Mouse (Mus musculus) left cerebral cortex, postnatal 14 days (tissue): ENCODE measurements at regions not wholly inside any gene's neighbourhood (a gene's known extent, or its start where the extent isn't known, plus 50 kb on each side); places are given as distances from the start of the nearest gene placed in this dataset.
"Not testable (repeated sequence)": the region's sequence is repeated elsewhere in the genome, so short reads cannot be mapped to it uniquely, and the experiment has no call there.

Source experiments
- DNase-seq, 2 experiments: peaks; one replicate each; pipeline ENCODE4 v3.0.0; 2021 to 2022; ENCODE audit warnings: low spot score in 2 of 2, mixed read lengths in 1 of 2
- intact Hi-C: fragments of 180-260 bp; cut with DNase I; formaldehyde crosslinking; loops from one replicate; pipeline ENCODE4 v1.15.1; 2025

DNA sequence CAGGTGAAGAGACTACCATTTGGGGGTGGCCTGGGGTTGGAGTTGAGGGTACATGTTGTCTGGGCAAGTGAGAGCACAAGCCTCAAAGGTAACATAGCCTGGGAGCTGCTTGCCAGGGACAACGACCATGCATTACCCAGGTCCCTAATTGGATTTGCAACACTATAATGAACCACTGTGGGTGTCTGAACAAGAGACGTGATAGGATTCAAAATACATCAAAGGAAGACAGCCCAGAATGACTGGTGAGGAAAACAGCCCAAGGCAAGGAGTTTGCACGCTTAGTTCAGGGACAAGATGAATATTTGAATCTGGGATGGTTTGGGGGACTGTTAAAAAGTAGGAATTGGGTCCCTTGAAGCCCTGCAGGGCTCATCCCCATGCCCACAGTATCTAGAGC lies 173.0 kb upstream of the Kit start:
- intact Hi-C loops = no loop called here
- DNase-seq = no peak

DNA sequence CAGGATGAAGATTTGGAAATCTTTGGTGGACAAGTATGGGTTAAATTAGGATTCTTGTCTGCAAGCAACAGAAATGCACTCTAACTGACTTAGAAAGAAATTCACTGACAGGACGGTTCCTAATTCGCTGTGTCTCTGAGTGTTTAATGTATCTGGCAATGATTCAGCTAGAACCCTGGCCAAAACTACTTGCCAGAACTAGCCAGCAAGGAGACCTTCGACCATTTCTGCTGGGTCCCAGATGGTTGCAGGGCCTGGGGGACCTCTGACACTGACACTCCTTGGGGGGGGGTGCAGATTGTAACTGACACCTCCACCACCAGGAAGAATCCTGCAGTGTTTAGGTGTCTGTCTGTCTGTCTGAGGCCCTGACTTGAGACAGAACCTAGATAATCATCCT lies 172.1 kb upstream of the Kit start:
- intact Hi-C loops = no loop called here

DNA sequence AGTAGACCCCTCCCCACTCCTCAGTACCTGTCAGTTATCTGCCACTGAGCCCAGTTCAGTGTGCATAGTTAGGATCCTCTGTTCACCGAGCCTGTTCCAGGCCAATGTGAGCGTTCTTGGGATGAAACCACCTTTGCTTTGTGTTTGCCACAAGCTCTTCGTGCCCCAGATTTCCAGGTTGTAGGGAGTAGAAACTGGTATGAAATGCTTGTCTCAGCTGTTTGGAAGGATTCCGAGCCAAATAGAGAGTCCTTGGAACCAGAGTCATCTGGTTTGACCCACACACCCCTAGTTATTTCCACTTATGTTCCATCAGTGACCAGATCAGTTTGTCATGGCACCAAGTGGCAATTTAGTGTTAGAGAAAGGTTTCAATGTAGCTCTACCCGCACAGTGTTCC lies 171.2 kb upstream of the Kit start:
- DNase-seq = no peak
- intact Hi-C loops = no loop called here

More for the DNA sequence above, 172.1 kb upstream of the Kit start:
- no peak for DNase-seq

DNA sequence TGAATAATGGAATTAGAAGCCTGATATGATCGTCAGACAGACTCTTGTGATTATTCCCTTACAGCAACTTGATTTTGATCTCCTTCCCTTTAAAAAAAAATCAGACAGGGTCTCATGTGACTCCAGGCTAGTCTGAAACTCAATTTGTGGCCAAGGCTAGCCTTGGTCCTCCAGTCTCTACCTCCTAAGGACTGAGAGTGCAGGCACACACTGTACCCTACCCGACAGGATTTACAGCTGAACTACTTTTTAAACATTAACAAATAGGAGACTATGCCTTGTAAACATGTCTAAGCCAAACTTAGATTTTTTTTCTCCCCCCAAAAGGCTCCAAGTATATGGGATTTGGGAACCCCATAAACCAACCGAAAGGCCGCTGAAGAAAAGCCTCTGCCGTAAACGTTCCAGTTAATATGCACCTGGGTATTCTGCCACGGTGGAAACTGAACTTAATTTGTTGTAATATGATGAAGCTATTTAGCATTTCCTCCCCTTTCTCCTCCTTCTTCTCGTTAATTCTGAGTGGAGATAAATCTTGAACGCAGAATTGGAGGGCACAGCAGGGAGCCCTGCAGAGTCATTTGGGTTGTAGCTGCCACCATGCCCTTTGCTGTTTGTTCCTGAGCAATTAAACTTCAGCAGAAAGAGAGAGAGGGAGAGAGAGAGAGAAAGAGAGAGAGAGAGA lies 170.0 kb upstream of the Kit start:
- intact Hi-C loops = no loop called here
- DNase-seq = no peak

DNA sequence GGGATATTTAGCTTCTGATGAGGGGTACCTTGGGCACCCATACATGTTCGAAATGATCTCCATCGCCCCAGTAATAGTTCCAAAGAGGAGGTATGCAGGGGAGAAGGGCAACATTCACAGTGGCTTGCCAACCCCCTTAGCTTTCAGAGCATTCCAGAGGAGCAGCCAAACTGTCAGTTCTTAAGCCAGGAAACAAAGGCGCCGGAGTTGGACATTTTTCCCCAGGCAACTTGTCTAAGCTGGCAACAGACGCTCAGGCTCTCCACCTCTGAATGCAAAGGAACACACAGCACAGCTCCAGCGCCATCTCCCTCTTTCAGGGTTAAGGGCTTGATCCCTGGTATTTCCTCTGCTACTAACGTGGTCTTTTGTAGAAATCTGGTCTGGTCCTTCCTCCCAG lies 169.2 kb upstream of the Kit start:
- DNase-seq = no peak
- intact Hi-C loops = no loop called here

DNA sequence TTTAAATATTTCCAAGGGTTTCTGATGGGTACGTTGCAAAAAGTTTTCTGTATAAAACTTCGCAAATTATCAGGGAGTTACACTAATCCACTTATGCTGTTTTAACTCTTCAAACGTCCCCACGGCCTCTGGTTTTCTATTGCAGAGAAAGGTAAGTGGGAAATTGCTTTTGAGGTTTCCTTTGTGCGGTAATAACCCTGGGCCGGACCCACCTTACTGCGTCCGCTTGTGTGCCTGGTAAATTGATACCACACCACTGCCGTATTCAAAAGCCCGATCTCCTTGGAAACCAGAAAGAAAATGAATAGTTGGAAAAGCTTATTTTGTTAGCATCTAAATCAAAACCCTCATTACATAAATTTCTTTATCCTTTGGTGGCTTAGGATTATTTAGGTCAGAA lies 167.0 kb upstream of the Kit start:
- intact Hi-C loops = no loop called here
- DNase-seq = no peak

DNA sequence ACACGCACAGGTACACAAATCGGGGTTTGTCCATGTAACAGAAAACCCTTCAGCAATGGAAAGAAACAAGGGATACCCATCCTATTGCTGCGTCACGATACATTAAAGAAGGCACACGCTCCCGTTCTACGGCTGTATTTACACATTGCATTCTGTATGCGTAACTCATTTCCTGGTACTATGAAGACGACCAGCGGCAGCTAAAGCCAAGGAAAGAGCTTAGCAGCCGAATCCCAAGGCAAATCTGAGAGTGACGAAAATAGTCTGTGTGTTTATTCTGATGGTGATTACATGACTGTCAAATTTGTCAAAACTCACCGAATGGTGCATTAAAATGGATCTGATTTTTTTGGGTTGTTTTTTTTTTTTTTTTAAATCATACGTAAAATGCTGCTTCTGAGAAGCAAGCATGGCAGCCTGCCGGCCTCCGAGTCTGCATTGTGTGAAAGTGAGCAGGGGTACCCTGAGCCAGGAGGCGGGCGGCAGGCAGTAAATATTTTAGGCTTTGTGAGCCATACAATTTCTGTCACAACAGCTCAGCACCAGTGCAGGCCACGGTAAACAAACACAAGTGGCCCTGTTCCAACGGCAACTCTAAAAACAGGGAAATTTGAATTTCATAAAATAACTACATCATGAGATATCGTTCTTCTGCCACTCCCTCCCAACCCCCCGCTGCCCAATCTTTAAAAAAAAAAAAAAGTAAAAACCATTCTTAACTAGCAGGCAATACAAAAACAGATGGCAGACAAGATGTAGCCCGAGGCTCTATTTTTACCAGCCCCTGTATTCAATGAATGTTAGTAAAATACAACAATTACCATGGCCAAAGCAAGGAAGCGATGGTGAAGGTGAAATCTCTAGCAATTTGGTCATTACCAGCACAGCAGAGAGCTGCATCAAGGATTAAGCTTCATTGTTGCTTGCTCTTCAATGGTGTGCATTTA lies 164.2 kb upstream of the Kit start:
- DNase-seq = peak; percentile 12 to 25
- intact Hi-C loops = no loop called here

DNA sequence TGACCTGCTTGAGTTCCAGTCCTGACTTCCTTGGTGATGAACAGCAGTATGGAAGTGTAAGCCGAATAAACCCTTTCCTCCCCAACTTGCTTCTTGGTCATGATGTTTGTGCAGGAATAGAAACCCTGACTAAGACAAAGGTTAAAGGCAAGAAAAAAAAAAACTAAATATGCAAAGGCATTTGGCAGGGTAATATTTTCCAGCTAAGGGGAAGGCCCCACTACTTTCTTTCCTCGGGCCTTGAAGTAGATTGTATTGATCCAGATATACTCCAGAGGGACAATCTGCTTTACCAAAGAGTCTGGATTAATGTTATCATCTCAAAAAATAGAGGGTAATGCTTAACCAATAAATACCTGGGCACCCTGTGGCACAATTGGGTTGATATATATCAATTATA lies 155.4 kb upstream of the Kit start:
- DNase-seq, intact Hi-C loops: not testable (repeated sequence)

DNA sequence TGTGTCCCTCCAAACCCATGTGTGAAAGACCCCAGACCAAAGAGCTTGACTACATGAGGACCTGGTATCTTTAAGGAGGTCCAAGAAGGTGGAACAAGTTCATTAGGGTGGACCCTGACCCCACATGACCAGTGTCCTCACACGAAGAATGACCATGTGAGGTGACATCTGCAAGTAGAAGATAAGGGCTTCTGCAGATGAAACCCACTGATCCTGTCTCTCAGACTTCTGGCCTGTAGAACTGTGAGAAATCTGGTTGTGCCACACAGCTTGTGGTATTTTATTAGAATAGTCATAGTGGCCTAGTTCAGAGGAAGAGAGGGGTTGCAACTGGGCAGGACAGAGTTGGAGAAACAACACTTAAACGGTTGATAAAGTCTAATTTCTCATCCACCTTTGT lies 141.8 kb upstream of the Kit start:
- no peak for DNase-seq
- intact Hi-C loops = no loop called here

DNA sequence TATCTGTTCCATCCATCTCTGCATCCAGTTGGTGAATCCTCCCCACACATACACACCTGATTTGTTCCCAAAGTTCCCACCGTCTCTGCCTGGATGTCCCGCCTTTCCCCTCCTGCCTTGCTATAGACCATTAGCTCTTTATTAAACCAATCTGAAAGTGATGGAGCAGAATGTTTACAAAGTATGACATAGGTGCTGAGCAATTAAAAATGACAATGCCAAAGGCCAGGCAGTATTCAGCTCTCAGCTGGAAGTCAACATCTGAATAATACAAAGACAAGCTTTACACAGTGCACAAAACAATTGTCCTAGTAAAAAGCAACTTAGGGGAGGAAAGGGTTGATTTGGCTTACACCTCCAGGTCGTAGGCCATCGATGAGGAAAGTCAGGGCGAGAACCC lies 136.8 kb upstream of the Kit start:
- intact Hi-C loops = no loop called here
- no peak for DNase-seq

DNA sequence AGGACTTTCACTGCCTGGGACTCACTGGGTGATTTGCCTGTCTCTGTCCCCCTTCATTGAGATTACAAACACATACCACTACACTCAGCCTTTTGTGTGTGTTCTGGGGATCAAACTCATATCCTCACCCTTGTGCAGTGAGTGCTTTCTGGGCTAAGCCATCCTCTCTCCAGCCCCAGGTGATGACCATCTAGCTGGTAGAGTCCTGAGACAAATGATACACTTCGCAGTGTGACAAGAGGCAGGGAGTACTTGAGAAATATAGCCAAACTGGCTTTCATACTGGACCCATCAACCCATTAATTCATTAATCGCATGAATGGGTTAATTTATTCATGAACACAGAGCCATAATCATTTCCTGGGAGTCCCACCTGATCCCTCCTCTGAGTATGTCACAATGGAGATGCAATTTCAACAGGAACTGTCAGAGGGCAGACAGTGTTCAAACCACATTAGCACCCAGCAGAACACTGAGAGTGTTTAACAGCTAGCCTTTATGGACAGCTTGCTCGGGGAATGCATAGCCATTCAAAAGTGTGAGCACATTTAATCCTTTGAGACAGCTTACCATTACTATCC lies 130.6 kb upstream of the Kit start:
- DNase-seq = no peak
- intact Hi-C loops = no loop called here

DNA sequence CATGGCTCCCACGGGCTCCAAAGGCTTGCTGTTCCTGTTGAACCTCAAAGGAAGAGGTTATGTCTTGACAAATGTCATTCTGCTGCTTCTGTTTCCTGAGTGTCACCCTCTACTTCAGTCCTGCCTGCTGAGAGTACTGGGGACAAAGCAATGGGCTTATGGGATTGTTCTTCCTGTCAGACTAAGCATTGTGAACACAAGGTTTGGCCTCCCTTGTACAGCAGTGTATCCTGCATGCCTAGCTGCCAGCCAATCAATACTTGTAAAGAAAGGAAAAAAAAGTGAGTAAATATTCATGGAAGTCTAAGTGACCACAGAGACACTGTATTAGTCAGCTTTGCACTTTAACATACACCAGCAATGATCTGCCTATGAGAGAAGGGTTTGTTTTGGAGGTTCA lies 128.3 kb upstream of the Kit start:
- intact Hi-C loops = no loop called here
- no peak for DNase-seq

DNA sequence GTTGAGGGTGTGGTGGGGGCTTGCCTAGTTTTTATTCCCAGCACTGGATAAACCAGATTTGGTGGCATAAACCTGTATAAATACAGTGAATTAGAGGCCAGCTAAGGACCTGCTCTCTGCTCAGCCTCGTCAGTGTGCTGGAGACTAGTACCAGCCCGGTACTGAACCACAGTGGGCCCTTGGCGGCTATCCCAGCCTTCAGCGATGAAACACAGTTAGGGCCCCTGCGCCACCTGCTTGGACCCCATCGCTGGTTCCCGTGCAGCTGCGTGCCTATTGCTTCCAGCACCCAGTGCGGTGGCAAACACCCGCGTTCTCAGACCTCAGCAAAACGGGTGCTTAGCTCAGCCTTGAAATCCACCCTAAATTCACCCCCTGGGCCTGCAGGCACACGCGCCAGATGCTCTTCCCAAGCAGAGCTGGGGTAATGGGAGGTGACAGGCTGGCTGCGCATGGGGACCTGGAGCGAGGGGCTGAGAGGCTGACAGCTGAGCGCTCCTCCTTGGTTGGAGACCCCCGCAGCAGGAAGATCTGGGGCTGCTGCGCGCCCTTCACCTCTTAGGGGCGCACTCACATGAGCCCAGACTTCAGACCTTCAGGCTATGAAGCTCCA lies 124.7 kb upstream of the Kit start:
- DNase-seq = no peak
- intact Hi-C loops = no loop called here

DNA sequence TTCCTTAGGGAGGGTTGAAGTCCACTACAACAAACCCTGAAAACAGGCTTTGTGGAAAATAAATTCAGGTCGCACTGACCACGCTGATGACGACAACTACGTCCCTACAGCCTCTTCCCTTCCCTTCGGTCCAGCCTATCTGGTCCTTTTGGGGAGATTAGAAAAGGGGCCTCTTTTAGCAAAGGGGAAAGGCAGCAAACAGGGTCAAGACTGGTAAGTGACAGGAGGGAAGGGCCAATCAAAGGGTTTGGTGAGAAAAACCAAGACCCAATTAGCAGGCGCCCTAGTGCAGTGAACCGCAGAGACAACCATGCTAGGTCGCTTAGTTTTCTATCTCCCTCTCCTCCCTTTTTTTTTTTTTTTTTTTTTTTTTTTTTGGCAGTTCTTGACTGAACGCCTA lies 124.2 kb upstream of the Kit start:
- intact Hi-C loops = no loop called here
- no peak for DNase-seq

DNA sequence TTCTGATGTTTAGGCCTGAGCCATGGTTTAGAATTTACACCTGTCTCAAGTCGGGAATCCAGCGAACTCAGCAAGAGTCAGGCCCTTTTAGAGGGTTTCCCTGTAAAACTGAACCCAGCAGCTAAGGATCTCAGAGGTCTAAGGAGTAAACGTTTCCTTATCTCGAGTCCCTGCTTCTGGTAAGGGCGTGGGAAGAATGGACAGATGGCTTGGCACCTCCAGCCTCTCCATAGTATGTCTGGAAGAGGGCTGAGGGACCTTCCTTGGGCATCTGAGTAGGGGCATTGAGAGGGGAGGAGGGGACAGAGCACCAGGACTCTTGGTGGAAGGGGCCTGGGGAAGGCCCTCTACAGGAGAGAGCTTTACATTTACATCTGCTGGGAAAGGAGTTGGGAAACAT lies 123.6 kb upstream of the Kit start:
- intact Hi-C loops = no loop called here
- no peak for DNase-seq

DNA sequence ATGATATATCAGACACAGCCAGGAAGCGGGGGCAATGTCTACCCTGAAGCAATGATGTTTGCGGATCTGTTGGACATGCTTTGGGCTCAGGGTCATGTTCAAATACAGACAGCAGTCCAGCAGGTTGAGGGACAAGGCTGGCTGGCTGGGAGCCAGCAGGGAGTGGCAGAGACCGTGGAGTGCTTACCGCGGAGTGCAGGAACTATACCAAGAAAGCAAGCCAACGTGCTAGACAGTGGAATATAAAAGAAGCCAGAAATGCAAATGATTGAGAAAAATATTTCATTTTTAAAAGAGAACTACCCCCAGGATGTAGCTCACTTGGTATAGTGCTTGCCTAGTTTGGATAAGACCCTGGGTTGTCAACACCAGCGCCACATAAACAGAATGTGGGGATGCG lies 123.0 kb upstream of the Kit start:
- intact Hi-C loops = no loop called here
- DNase-seq = no peak

DNA sequence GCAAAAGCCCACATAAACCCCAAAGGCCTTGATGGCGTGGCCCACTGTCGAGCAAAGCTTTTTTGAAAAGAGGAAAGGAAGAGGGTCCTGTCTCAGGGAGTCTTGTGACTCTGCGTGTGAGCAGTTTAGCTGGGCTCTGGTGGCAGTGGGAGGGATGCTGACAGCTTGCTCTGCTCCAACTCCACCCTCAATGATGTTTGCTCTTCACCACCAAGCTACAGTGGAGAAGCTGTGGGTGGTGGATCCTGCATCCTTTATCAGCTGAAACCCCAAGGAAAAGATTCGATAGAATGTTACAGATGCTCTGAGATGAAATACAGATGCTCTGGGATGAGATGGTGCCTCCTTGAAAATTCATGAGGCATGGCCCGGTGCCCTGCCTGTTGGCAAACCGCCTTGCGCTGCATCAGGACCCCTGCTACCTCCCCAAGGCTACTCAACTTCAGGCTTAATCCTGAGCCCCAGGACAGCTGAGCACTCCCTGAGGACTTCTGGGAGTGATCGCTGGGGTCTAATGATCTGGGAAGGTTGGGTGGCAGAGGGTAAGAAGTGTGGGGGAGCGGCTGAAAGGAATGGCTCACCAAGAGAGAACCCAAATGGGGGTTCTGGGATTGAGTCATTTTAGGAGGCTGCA lies 120.8 kb upstream of the Kit start:
- intact Hi-C loops = no loop called here
- no peak for DNase-seq

DNA sequence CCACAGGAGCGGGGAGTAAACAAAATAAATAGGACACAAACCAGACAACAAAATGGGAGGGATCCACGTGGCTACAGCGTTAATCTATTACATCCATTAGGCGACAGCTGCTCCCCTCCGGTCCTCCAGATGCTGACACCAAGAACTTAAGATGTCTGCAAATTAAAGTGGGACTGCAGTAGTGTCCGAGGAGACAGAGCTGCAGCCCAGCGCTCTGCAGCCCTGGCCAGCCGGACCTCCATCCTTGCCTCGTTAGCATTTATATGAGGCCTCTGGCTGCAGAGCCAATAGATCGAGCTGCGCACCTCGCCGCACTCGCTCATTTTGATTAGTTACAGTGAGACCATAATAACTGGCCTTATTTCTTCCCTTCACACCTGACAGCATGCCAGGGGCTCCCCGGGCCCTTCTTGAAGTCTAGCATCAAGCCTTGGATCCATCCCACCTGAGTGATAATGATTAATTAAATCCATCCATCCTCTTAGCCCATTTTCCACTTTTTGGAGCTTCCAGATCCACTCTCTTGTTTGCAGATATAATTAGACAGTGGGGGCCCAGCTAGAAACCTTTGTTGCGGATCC lies 119.7 kb upstream of the Kit start:
- no peak for DNase-seq
- intact Hi-C loops = no loop called here

DNA sequence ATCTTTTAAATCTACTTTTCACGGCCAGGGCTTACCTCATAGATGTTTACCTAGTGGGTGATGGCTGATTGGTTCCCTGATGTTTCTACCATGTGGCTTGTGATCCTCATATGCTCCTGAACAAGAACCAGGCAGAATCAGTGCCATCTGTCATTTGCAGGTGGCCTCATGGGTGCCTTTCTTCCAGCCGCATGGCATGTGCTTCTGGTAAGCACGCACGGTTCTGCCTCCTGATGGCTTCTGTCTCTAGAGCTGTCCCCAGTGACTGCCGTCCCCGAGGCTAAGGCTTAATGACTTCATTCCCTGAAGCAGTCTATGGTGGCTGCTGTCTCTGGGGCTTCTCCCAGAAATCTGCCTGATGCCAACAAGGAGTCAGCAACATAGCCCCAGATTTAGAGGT lies 117.3 kb upstream of the Kit start:
- no peak for DNase-seq
- intact Hi-C loops = no loop called here

DNA sequence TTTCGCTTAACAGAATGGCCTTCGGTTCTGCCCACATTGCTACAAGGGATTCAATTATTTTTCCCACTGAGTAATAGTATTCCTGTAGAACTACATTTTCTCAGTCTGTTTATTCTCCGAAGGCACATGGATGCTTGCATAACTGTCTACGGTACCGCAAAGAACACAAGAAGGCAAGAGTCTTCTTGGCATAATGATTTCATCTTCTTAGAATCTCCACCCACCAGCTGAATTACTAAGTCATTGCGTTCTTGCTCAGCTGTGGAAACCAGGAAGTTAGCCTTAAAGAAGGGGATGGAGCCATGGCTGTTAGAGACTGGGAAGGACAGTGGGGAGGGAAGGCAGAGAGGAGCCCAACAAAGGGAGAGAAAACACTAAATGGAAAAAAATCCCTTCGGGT lies 116.4 kb upstream of the Kit start:
- intact Hi-C loops = no loop called here
- no peak for DNase-seq
